Mouse (Mus musculus) gastrocnemius, postnatal 4 days (tissue): ENCODE measurements around the gene Fxyd5. TPM values are rescaled to one million over a fixed set of nuclear protein-coding genes. Genes with fewer than 3 reads are reported as not detected.

ENCODE experiments used
- DNase-seq, 2 experiments: peaks; one replicate each; pipeline ENCODE4 v3.0.0; 2021 to 2022; ENCODE audit warnings: low spot score in 2 of 2, mixed read lengths in 2 of 2
- total RNA-seq, 2 experiments: library from RNA; stranded (reverse); gene quantifications; 2 replicates each; pipeline ENCODE4 v1.2.3; 2021

Fxyd5 gene
- total RNA-seq, 2 experiments from 2014 or later: 21.2 to 23.0 TPM

DNA sequence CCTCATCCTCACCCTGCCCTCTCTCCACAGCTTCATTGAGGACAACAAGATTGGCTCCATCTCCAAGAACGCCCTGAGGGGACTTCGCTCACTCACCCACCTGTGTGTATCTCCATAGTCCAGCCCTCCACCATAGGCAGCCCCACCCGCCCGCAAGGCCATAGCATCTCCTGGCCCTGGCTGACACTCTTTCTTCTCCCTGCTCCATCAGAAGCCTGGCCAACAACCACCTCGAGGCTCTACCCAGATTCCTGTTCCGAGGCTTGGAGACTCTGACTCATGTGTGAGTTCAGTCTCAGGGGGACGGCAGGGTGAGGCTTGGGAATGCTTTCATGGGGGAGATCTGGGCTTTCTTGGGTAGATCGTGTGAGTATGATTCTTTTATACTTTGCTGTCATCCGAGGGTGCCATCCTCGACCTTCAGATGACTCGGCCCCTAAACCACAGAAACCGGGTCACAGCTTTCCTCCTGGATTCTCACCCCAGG, 20.8 kb upstream of the Fxyd5 start:
- DNase-seq: no peak

- no peak for DNase-seq
These were observed 18.3 kb upstream of the Fxyd5 start for GRCm38 (mm10) chr7:31060621-31061010.

GRCm38 (mm10) chr7:31059919-31060620, 17.8 kb upstream of the Fxyd5 start:
- DNase-seq: no peak

- DNase-seq: peak; percentile 88
These were observed 16.8 kb upstream of the Fxyd5 start, which contains the start of gene Lgi4 for GRCm38 (mm10) chr7:31059108-31059507. Gene Lgi4 (plus strand): TSS chr7:31059342.

DNA sequence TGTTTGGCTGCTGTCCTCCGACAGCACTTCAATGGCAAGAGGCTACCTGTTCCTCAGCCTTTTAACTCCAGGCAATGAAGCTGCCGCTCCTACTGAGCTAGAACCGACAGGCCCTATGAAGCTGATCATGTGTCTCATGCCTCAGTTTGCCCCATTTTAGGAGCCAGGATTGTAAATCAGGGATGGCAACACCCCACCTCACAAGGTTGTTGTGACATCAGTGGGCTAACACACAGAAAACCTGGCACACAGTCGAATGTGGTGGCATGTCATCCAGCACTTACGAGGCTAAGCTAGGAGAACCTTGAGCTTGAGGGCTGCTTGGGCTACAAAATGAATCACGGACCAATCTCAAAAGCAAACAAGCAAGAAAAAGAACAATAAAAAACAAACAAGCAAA, 15.9 kb upstream of the Fxyd5 start:
- no peak for DNase-seq

GRCm38 (mm10) chr7:31057730-31058129, 15.4 kb upstream of the Fxyd5 start:
- DNase-seq: no peak

DNA sequence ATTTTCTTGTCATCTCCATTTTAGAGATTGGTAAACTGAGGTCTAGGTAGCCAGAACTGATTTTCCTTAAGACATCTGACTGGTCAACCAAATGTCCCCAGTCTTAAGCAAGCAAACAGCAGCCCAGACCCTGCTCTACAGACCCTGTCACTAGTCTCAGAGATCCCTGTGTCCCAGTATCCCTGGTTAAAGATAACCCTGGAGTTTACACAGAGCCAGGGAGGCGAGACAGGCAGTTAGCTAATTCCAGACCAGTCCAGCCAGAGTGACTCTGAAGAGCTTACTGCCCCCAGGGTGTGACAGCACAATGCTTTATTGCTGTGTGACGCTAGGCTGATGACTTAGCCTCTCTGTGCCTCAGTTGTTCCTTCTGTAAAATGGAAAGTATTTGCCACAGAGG, 14.8 kb upstream of the Fxyd5 start, which contains the start of gene Fxyd1:
Gene Fxyd1, minus strand, starts transcription at position 129 of the 400 bp plus-strand sequence.
- DNase-seq: no peak

- no peak for DNase-seq
These were observed 14.2 kb upstream of the Fxyd5 start for GRCm38 (mm10) chr7:31056448-31056847.

- DNase-seq: no peak
These were observed 13.6 kb upstream of the Fxyd5 start for GRCm38 (mm10) chr7:31055883-31056282.

DNA sequence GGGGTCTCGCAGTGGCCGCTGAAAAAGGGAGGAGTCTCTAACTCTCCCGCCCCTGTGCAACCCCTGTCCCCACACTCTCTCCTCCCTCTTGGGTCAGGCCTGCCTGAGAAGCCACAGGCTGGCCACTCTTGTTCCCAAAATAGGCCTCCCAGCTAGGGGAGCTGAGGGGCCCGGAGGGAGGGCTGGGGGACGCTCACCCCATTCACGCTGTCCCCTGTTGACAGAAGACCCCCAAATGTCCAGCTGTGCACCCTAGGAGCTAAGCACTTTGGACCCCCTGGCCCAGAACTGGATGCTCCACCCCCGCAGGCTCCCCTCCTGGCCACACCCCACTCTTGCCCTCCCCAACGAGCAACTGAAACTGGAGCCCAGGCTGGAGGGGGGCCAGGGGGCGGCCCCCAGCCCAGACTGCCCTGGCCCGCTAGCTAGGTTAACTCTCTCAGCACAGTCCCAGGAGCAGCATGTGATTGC, 13.1 kb upstream of the Fxyd5 start:
- peak; percentile 91 to 92 for DNase-seq

GRCm38 (mm10) chr7:31054661-31055320, 12.5 kb upstream of the Fxyd5 start:
- DNase-seq: no peak

DNA sequence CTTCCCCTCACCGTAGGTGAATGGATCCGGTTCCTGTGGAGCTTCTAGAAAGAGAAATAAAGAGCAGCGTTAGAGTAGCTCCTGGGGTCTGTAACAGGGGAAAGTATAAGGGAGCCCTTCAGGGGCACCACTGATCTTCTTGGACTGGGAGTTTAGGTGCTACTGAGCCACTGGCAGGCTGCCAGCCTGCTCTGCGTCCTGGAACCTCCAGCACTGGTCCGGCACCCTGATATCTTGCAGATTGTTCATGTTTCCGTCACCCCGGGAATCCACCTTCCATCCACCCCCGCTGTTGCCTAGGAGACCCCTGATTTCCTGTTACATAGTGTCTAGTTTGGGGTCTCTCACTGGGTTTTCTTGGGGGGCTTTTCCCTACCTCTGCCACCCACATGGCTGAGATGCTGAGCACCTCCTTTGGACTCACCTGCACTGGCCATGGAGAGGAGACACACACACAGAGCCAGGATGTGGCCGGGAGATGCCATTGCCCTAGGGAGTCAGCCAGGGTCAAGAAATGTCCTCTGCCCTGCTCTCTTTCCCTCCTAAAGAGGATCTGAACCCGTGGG, 11.7 kb upstream of the Fxyd5 start:
- no peak for DNase-seq

- peak in 1 of 2 experiments; percentile 48 for DNase-seq
These were observed 10.6 kb upstream of the Fxyd5 start for GRCm38 (mm10) chr7:31052636-31053434.

DNA sequence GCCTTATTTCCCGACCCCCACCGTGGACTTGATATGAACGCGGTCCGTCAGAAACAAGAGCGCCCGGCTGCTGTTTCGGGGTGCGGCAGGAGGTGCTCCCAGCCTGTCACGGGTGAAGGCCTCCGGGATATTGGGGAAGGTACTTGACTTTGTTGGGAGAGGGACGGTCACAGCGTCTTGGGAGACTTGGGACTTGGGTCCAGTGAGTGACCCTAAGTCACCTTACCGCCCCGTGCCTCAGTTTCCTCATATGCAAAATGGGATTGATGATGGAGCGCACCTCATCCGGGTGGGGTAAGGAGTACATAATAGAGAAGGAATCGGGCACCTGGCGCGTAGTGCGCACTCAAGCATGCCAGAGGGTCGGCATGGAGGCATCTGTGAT, 10.0 kb upstream of the Fxyd5 start:
- no peak for DNase-seq

DNA sequence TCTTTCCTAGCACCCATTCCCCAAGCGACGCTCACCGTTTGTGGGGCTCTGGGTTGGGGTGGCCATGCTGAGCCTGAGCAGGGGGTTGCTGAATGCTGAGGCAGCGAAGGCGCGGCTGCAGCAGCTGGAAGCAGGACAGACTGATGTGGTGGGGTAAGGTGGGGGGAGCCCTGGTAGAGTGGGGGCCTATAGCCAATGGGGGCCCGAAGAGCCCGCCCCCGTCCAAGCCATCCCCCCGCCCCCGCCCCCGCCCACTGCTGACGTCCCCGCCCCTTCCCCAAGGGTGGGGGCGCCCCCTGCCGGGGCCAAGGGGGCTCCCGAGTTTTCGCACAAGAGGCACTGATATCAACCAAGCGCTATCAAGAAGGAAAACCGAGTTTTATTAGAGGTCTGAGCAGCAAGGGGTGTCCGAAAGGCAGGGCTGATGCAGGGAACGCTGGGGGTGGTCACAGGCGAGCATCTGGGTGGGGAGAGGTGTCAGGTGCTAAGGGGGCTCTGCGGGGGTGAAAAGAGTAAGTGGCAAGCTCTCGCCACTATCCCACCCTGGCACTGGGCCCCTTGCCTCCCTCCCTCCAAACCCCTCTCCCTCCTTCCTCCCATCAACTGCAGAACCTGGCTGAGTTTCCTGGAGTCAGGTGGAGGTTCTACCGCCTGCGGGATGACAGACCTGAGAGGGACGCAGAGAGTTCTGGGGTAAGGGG, 9.2 kb upstream of the Fxyd5 start, which contains the start of gene Fxyd7:
Gene Fxyd7, minus strand, starts transcription at position 147 of the 701 bp plus-strand sequence.
- no peak for DNase-seq

GRCm38 (mm10) chr7:31050921-31051320, 8.6 kb upstream of the Fxyd5 start:
- no peak for DNase-seq

GRCm38 (mm10) chr7:31050487-31050886, 8.2 kb upstream of the Fxyd5 start:
- DNase-seq: no peak

DNA sequence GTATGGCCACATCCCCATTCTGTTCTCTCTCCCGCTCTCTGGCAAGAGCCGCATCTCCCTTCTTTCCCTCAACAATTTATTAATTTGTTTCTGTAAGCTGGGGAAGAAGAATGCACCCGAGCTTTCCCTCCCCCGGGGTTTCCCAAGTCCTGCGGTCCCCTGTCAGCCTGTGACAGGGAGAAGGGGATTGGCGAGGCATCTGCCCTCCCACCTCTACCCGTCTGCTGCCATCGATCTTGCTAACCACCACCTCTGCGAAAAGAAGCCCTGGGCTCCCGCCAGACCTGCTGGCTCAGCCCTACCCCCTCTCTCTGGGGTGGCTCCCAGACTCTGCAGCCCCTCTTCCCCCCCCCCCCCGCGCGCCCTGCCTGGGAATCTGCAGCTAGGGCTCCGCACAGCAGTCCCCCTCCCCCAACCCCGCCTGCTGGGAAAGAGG, 7.6 kb upstream of the Fxyd5 start:
- no peak for DNase-seq

DNA sequence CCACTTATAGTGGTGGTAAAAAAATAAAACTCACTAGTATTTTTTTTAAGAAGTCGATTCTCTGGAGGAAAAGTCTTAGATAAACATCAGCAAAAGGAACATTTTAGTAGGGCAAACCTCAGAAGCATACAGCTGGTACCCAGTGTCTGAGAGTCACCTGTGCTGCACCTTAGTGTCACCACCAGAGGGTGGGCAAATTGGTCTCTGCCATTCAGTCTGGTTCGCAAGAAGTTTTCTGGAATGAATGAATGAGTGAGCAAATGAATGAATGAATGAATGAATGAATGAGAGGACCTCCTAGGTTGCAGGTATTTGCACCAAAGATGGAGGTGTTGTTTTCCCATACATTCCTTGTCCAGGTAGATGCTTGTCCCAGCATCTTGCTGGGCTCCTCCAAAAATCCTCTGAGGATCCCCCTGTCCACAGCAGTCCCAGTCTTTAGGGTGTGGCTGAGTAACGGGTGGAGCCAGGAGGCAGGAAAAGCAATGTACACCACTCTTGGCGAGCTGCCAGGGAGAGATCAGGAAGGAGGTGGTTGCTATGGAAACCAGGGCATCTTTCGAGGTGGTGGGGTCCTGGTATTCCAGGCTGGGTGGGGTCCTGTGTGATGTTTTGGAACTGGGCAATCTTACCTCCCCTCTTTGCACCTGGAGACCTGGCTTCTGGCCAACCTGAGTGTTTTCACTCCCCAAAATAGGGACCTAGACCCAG, 7.0 kb upstream of the Fxyd5 start:
- DNase-seq: no peak
